Mouse (Mus musculus) liver, postnatal 0 days (tissue): ENCODE data around the gene Slc16a2.

Experiments used
- CTCF ChIP-seq: sonication (generic); IDR thresholded peaks from 2 replicates; pipeline ENCODE4 v1.5.1; 2016; ENCODE audit warnings: antibody characterized with exemption, low read depth
- EP300 ChIP-seq: IDR thresholded peaks from 2 replicates; pipeline ENCODE4 v1.6.1; 2016; ENCODE audit warnings: antibody characterized with exemption, low read depth, mild to moderate bottlenecking

GRCm38 (mm10) chrX:103673761-103674160 is 148.0 kb downstream of the Slc16a2 start:
- no peak for TF ChIP-seq CTCF
- TF ChIP-seq EP300 = no peak
